Mouse (Mus musculus): ENCODE measurements around the gene Fam241b. TPM values are rescaled to one million over a fixed set of nuclear protein-coding genes. Genes with fewer than 3 reads are reported as not detected.

Fam241b gene
- 0.31 and 0.89 TPM in 2 replicates for polyA plus RNA-seq (2015; fragmentation: Nextera tagmentation; extraction: Ambion mirVana)

- Histone ChIP-seq H3K9me3 (replicated peaks) (no peaks in the 10 kb centered on the region), H3K4me2 (no peak within 1 kb of the TSS), H3K4me1 (replicated peaks) (no peaks in the 10 kb centered on the region), H3K4me3 (replicated peaks) (no peak within 1 kb of the TSS), H3K27me3 (0 out of 2 replicates have a peak, but pooled peaks cover 3% of the 10 kb centered on the region), H3K9ac (no peak within 1 kb of the TSS), H3K36me3 (replicated peaks) (no peaks in the 10 kb centered on the region), H3K27ac (replicated peaks) (no peak within 1 kb of the TSS)
- 46% methylated on average over 8 of the region's 8 CpGs for WGBS (ENCODE audit: insufficient replicate concordance)
- no peak for ATAC-seq (ENCODE audit: insufficient read depth)
These were observed at the start of gene Fam241b for GRCm38 (mm10) chr10:62143820-62144219. Gene Fam241b (minus strand): TSS chr10:62143920.

- no peak for ATAC-seq (ENCODE audit: insufficient read depth)
These were observed 49.0 kb upstream of the Fam241b start for GRCm38 (mm10) chr10:62192701-62193157.

GRCm38 (mm10) chr10:62190821-62191220, 47.1 kb upstream of the Fam241b start:
- 85% methylated on average over 7 of the region's 7 CpGs for WGBS (ENCODE audit: insufficient replicate concordance)
- Histone ChIP-seq H3K9ac (no peak overlapping the region; the same call in 1 of the 2 replicates), H3K9me3 (replicated peaks) (no peaks in the 10 kb centered on the region), H3K4me3 (replicated peaks) (no peak overlapping the region), H3K27me3 (peaks cover 6% of the 10 kb centered on the region; the same call in 1 of the 2 replicates), H3K4me1 (replicated peaks) (peaks cover 33% of the 10 kb centered on the region), H3K4me2 (no peak overlapping the region), H3K27ac (replicated peaks) (no peak overlapping the region), H3K36me3 (replicated peaks) (no peaks in the 10 kb centered on the region)
- no peak for ATAC-seq (ENCODE audit: insufficient read depth)

More at GRCm38 (mm10) chr10:62192701-62193157, 49.0 kb upstream of the Fam241b start:
- Histone ChIP-seq H3K9me3 (replicated peaks) (no peaks in the 10 kb centered on the region), H3K27ac (replicated peaks) (no peak overlapping the region), H3K27me3 (no peaks in the 10 kb centered on the region), H3K9ac (no peak overlapping the region), H3K4me1 (replicated peaks) (peaks cover 45% of the 10 kb centered on the region), H3K36me3 (replicated peaks) (no peaks in the 10 kb centered on the region), H3K4me3 (replicated peaks) (no peak overlapping the region), H3K4me2 (no peak overlapping the region)
- WGBS (ENCODE audit: insufficient replicate concordance): 52% methylated on average over 9 of the region's 9 CpGs

GRCm38 (mm10) chr10:62189910-62190309, 46.2 kb upstream of the Fam241b start:
- Histone ChIP-seq H3K4me2 (no peak overlapping the region), H3K9ac (no peak overlapping the region), H3K27ac (replicated peaks) (peak overlapping the region; percentile 38; the same call in 1 of the 2 replicates), H3K9me3 (replicated peaks) (no peaks in the 10 kb centered on the region), H3K4me1 (replicated peaks) (peaks cover 33% of the 10 kb centered on the region), H3K27me3 (peaks cover 13% of the 10 kb centered on the region; the same call in 1 of the 2 replicates), H3K36me3 (replicated peaks) (no peaks in the 10 kb centered on the region), H3K4me3 (replicated peaks) (no peak overlapping the region)
- WGBS (ENCODE audit: insufficient replicate concordance): 44% methylated on average over 4 of the region's 4 CpGs
- ATAC-seq (ENCODE audit: insufficient read depth): 0 out of 2 replicates have a peak, but pooled peaks have one; percentile 21

- ATAC-seq (ENCODE audit: insufficient read depth): no peak; the same call in 1 of the 2 replicates
- no peaks in the 10 kb centered on the region for H3K9me3 ChIP-seq (replicated peaks)
- peaks cover 33% of the 10 kb centered on the region for H3K4me1 ChIP-seq (replicated peaks)
- H3K27me3 ChIP-seq: peaks cover 19% of the 10 kb centered on the region
- H3K27ac ChIP-seq (replicated peaks): no peak overlapping the region
- WGBS (ENCODE audit: insufficient replicate concordance): 40% methylated on average over 3 of the region's 3 CpGs
- no peak overlapping the region for H3K4me2 ChIP-seq
- no peak overlapping the region for H3K4me3 ChIP-seq (replicated peaks)
- no peaks in the 10 kb centered on the region for H3K36me3 ChIP-seq (replicated peaks)
- no peak overlapping the region for H3K9ac ChIP-seq
These were observed 45.6 kb upstream of the Fam241b start for GRCm38 (mm10) chr10:62189303-62189702.

- no peak overlapping the region for H3K27ac ChIP-seq (replicated peaks)
These were observed 43.2 kb upstream of the Fam241b start for GRCm38 (mm10) chr10:62186882-62187281.

GRCm38 (mm10) chr10:62183053-62183452, 39.3 kb upstream of the Fam241b start:
- Histone ChIP-seq H3K9me3 (replicated peaks) (no peaks in the 10 kb centered on the region), H3K4me3 (replicated peaks) (no peak overlapping the region), H3K4me1 (replicated peaks) (peaks cover under 1% of the 10 kb centered on the region; the same call in 1 of the 2 replicates), H3K27ac (replicated peaks) (no peak overlapping the region), H3K27me3 (peaks cover 26% of the 10 kb centered on the region), H3K36me3 (replicated peaks) (no peaks in the 10 kb centered on the region), H3K4me2 (no peak overlapping the region), H3K9ac (no peak overlapping the region)
- no peak for ATAC-seq (ENCODE audit: insufficient read depth)
- whole genome bisulfite sequencing (ENCODE audit: insufficient replicate concordance): 4% methylated on average over 10 of the region's 10 CpGs

More at GRCm38 (mm10) chr10:62186882-62187281, 43.2 kb upstream of the Fam241b start:
- Histone ChIP-seq H3K4me1 (replicated peaks) (peaks cover 26% of the 10 kb centered on the region), H3K9me3 (replicated peaks) (no peaks in the 10 kb centered on the region), H3K9ac (no peak overlapping the region), H3K4me2 (no peak overlapping the region), H3K4me3 (replicated peaks) (no peak overlapping the region), H3K27me3 (peaks cover 26% of the 10 kb centered on the region), H3K36me3 (replicated peaks) (no peaks in the 10 kb centered on the region)
- WGBS (ENCODE audit: insufficient replicate concordance): 19% methylated on average over 7 of the region's 7 CpGs
- ATAC-seq (ENCODE audit: insufficient read depth): no peak

GRCm38 (mm10) chr10:62182471-62183014, 38.8 kb upstream of the Fam241b start:
- no peaks in the 10 kb centered on the region for H3K4me1 ChIP-seq (replicated peaks)
- ATAC-seq (ENCODE audit: insufficient read depth): no peak
- WGBS (ENCODE audit: insufficient replicate concordance): 58% methylated on average over 6 of the region's 6 CpGs

GRCm38 (mm10) chr10:62181701-62182100, 38.0 kb upstream of the Fam241b start:
- peaks cover 26% of the 10 kb centered on the region for H3K27me3 ChIP-seq
- H3K4me1 ChIP-seq (replicated peaks): no peaks in the 10 kb centered on the region
- H3K36me3 ChIP-seq (replicated peaks): no peaks in the 10 kb centered on the region
- no peak overlapping the region for H3K4me2 ChIP-seq
- H3K27ac ChIP-seq (replicated peaks): no peak overlapping the region
- no peak for ATAC-seq (ENCODE audit: insufficient read depth)
- H3K9ac ChIP-seq: no peak overlapping the region
- no peaks in the 10 kb centered on the region for H3K9me3 ChIP-seq (replicated peaks)
- H3K4me3 ChIP-seq (replicated peaks): no peak overlapping the region
- WGBS (ENCODE audit: insufficient replicate concordance): 37% methylated on average over 3 of the region's 3 CpGs

More at GRCm38 (mm10) chr10:62182471-62183014, 38.8 kb upstream of the Fam241b start:
- H3K4me3 ChIP-seq (replicated peaks): no peak overlapping the region
- no peak overlapping the region for H3K27ac ChIP-seq (replicated peaks)
- no peak overlapping the region for H3K4me2 ChIP-seq
- no peaks in the 10 kb centered on the region for H3K9me3 ChIP-seq (replicated peaks)
- H3K9ac ChIP-seq: no peak overlapping the region
- no peaks in the 10 kb centered on the region for H3K36me3 ChIP-seq (replicated peaks)
- H3K27me3 ChIP-seq: peaks cover 26% of the 10 kb centered on the region

GRCm38 (mm10) chr10:62179944-62180343, 36.2 kb upstream of the Fam241b start:
- Histone ChIP-seq H3K27me3 (peaks cover 13% of the 10 kb centered on the region), H3K36me3 (replicated peaks) (no peaks in the 10 kb centered on the region), H3K4me1 (replicated peaks) (no peaks in the 10 kb centered on the region), H3K9ac (no peak overlapping the region), H3K9me3 (replicated peaks) (no peaks in the 10 kb centered on the region), H3K27ac (replicated peaks) (no peak overlapping the region), H3K4me3 (replicated peaks) (no peak overlapping the region), H3K4me2 (no peak overlapping the region)
- ATAC-seq (ENCODE audit: insufficient read depth): no peak
- WGBS (ENCODE audit: insufficient replicate concordance): 53% methylated on average over 3 of the region's 3 CpGs

- Histone ChIP-seq H3K4me2 (no peak overlapping the region), H3K27me3 (no peaks in the 10 kb centered on the region; the same call in 1 of the 2 replicates), H3K9ac (no peak overlapping the region), H3K36me3 (replicated peaks) (no peaks in the 10 kb centered on the region), H3K4me1 (replicated peaks) (no peaks in the 10 kb centered on the region), H3K9me3 (replicated peaks) (no peaks in the 10 kb centered on the region), H3K27ac (replicated peaks) (no peak overlapping the region), H3K4me3 (replicated peaks) (no peak overlapping the region)
- ATAC-seq (ENCODE audit: insufficient read depth): no peak
- WGBS (ENCODE audit: insufficient replicate concordance): 62% methylated on average over 15 of the region's 15 CpGs
These were observed 31.0 kb upstream of the Fam241b start for GRCm38 (mm10) chr10:62174533-62175313.

Measured in liver, embryonic 15.5 days (tissue).